Mouse (Mus musculus): Measurements from ENCODE around the gene Wwc2.

Wwc2 gene

DNA sequence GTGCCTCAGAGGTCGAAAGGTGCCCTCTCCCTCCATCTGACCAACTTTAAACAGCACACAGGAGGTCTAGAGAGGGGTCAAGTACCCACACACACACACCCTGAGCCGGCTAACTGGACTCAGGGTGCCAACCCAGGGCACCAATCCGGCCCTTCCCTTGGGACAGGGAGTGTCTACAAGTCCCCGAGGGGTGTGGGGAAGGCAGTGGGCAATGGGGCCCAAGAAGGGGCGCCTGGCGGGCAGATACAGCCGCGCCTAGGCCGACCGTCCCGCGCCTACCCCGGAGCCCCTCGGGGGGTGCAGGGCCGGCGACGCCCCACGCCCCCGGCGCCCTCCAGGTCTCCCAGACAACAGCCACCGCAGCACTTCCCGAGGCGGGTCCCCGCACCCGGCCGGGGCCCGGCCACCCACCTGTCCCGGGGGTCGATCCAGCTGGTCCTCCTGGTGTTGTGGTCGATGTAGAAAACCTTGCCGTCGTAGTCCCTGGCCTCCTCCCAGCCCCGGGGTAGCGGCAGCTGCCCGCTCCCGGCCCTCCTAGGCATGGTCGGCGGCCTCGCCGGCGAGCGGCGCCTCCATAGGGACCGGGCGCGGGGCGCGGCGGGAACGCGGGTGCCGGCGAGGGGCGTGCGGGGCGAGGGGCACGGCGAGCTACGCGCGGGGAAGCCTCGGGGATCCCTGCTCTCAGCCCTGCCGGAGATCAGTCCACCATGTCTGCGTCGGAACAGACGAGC lies 904 bp downstream of the Wwc2 start:
- no peak for DNase-seq (ENCODE audit: low read depth, low spot score)

DNA sequence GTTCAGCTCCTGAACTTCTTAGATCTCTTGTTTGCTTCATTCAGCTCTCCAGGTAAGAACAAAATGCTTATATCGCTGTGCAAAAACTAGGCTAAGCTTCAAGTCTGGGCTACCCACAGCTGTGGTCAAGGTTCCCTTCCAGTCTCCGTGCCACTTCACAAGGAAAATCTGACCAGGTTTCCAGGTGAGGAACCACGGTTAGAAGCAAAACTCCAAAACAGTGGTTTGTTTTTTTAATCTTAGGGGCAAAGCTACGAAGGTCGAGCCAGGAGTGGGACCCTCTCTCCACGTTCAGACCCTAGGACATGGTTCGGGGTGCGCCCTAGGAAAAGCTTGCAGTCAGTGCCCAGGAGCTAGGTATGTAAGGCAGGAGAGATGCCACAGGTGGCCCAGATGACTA lies 1.5 kb downstream of the Wwc2 start:
- DNase-seq (ENCODE audit: low read depth, low spot score) = no peak

DNA sequence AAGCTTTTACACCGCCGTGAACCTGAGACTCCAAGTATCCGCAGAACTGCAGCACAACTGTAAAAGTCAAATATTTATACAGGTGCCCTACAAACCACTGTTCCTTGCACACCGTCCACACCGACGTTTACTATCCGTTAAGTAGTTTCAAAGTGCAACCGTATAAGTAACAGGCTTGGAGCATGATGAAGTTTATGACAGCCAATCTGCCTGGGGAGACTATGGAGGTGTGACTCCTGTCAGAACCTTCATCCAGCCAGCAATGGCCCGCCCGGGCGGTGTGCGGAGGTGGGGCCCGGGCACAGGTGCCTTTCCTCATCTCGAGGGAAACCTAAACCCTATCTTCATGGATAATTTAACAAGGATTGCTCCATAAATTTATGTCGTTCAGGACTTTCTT lies 2.6 kb downstream of the Wwc2 start:
- no peak for DNase-seq (ENCODE audit: low read depth, low spot score)

DNA sequence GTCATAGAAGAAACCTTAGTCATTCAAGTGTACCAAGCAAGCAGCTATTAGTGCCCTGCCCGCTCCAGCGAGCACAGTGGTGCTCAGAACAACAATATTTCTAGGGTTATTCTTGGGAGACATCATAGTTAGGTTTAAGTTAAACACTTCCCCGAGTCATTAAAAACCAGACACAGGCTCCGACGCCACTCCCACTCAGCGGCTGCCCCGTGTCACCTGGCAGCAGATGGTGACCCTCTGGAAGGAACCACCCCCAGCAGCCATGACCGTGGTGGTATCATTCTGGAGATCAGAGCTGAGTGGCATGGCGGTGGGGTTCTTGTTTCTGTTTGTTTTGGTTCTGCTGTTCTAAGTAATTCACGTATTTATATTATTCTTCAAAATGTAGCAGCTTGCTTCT lies 5.1 kb downstream of the Wwc2 start:
- DNase-seq (ENCODE audit: low read depth, low spot score) = no peak

DNA sequence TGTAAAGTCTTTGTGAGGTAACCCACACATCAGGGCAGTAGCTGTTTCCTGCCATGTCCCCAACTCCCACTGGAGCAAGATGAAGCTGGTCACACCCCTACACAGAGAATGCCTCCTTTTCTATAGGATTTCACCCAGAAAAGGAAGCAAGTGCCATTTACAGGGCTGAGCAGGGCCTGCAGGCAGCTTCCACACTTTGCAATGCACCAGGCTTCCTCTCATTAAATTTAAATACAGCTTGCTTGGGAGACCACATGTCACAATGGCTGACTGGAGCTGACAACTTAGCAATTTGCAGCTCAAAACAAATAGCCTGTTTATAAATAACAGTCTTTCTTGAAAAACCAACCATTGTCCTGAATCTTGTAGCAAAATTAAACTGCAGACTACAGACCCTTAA lies 5.5 kb downstream of the Wwc2 start:
- DNase-seq (ENCODE audit: low read depth, low spot score) = no peak

DNA sequence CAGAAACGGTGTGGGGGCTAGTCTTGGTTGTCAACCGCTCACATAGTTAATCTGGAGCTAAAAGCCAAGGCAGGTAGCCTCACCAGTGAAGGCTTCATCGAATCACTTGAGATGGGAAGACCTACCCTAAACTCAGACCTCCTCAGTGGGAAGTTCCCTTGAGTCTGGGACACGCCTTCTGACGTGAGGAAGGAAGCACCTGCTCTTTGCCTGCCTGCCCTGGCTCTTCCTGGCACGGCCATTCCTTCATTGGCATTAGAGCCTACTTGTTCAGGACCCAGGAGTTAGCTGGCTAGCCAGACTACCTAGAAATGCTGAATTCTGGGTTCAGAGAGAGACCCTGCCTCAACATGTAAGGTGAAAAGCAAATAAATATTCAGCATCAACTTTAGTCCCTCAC lies 9.6 kb downstream of the Wwc2 start:
- DNase-seq (ENCODE audit: low read depth, low spot score) = no peak

DNA sequence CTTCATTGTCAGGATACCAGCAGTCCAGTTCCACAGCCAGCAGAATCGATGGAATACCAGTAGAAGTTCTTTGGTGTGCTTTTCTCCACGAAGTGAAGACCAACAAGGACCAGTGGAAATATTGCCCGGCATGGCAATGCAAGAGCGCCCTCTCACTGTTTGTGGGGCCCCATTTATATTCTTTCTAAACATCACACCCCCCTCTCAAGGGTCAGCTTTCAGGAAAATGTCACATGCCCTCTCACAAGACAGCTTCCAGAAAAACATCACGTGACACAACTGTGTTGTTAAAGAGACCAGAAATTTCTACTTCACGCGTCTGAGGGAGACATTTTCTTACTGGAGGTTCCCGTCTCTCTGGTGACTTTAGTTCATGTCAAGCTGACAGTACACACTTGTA lies 10.8 kb downstream of the Wwc2 start:
- DNase-seq (ENCODE audit: low read depth, low spot score) = no peak

DNA sequence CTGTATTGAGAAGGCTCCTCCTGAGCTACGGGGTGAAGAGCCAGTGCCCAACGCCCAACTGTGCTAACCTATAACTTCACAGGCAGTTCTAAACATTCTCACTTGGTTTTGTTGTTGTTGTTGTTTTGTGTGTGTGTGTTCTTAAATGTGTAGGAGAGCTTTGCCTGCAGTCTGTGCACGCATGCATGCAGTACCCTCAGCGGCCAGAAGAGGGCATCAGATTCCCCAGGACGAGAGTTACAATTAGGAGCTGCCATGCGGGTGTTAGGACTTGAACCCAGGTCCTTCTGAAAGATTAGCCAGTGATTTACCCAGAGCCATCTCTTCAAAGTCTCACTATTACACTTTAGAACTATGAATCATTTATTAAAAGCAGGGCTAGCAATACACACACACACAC lies 12.0 kb downstream of the Wwc2 start:
- no peak for DNase-seq (ENCODE audit: low read depth, low spot score)

DNA sequence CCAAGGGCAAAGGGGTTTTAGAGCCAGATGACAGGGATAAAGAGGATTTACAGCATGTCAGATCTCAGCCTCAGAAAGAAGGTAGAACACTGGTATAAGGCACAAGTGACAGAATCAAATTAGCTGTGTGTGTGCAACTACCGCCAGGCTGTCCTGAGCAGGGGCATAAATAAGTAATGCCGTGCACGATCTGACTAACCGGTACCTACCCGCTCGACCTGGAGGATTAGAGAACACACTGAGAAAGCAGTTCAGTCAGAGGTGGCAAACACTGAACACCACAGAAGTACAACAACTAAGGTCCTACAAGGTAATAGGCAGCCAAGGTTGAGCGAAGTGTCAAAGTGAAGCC lies 15.8 kb downstream of the Wwc2 start:
- DNase-seq (ENCODE audit: low read depth, low spot score) = no peak

DNA sequence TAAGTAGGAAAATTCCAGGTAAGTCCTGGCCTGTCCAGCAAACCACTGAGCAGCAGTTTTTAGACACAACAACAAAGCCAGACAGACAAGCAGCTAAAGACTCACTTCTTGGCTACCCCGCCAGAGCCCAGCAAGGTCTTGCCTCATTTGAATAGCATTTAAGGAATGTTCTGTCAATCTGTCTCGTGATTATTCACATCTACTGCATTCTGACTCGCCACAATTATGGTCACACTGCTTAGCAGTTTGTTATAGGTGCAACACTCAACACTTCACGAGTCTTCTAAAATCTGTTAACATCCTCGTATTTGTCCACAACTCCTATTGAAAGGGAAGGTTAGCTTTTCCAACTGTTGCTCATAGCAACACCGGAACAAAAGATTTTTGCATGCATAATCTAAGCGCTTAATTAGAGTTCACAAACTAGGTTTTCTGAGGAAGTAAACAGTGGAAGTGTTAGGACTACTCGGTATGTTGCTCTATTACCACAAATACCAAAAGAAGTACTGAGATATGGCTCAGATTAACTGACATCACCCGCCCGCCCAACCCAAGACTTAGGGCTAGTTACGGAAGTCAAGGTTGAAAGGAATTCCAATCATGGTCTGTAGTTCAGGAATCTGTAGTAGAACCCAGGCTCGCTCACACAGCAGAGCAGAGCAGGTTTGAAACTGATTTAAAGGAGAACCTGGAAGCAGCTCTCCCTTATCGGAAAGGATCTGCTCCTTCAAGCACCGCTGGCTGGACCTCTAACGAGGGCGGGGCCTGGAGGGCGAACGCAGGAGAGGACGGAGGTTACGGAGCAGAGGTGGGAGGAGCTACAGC lies 16.4 kb downstream of the Wwc2 start:
- peak; percentile 67 for DNase-seq (ENCODE audit: low read depth, low spot score)

DNA sequence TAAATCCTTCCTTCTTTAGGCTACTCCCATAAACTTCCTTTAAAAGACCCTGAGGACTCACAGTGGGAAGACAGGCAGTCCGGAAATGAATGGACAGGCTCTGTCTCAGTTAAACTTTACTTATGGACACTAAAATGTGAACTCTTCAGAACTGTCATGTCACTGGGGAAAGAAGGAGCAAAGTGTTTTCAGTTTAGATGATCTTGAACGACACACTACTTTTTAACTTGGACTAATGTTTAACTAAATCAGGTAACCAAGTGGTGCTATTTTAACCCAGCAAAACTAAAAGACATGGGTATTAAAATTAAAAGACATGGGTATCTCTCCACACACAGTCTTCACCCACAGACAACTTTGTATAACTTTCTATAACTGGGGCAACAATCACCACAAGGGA lies 19.6 kb downstream of the Wwc2 start:
- DNase-seq (ENCODE audit: low read depth, low spot score) = no peak

DNA sequence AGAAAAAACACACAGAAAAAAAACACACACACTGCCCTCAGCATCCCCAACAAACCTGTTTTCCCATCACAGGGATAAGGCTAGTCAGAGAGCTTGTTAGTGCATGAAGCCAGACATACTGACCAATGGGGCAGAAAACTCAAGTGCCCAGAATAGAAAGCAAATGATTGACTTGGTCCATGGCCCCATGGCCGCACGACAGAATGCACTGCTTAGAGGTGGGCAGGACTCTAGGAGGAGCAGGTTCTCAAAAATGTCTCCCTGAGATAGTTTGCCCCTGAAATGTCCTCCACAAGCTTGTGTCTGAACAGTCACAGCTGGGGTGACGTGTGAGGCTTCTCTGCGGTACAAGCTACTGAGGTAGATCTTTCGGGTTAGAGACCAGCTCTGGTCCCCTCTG lies 20.1 kb downstream of the Wwc2 start:
- no peak for DNase-seq (ENCODE audit: low read depth, low spot score)

DNA sequence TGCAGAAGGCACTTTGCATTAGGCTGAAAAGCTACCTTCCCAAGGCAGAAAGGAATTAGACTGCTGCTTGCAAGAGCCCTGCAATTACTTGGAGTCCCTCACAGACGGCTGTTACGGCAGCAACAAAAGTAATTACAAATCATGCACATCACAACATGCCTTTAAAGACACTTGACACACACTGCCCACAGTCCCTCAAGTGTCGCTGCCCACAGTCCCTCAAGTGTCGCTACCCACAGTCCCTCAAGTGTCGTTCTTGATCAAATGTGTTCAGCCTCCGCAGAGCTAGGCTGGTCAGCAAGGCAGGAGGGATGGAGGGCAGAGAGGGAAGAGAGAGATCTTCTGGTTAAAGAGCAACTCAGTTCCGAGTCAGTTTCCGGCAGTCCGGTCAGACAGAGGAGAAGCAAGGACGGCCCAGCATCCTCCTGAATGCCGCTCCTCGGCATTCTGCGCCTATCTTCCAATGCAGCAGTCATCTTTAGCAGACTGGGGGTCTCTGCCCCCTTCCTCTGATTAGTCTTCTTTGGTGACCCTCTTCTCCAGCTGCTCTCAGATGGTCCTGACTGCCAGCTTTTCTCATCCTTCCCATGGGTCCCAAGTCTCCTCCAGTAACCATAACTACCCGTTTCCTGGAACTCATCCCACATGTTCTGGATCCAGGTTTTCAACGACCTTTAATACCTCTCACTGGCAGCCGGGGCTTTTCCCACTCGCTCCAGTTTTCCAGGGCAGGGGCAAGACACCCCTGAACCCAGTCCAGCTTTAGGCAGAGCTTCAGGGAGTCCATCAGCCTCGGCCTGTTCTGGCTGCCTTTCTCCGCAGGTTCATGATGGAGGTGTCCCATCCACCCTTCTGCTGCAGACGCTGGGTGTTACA lies 23.4 kb downstream of the Wwc2 start:
- DNase-seq (ENCODE audit: low read depth, low spot score) = no peak

DNA sequence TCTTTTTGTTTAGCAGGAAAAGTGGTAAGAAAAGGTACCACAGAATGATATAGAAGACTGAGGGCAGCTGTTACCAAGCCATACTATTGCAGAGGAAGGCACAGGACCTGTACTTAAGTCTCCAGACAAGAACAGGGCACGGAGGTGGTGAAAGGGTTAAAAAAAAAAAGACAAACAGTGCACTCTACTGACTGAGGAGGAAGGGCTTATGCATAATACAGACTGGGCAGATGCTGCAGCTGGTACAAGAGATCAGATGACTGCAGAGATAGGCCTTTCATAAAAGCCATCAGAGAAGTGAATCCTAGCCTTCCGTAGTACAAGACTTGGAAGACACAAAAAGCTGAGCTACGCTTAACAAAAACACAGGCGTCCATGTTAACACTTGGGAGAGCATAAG lies 28.2 kb downstream of the Wwc2 start:
- DNase-seq (ENCODE audit: low read depth, low spot score) = no peak

DNA sequence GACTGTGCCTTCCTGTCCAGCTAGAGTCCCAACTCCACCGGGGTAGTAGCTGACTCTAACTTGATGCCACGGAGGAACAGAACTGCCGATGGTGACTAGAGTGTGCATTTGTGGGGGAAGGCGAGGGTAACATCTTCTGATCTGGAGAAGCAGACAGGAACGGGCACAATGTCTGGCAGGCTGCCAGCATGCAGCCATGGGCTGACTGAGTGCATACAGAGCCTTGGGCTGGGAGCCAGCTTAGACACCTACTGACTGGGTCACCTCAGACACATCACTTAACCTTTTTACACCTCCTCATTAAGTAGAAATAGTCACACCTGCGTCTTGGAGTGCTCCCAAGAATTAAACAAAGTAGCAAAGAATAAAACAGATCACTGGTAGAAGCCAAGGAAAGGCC lies 28.7 kb downstream of the Wwc2 start:
- no peak for DNase-seq (ENCODE audit: low read depth, low spot score)

DNA sequence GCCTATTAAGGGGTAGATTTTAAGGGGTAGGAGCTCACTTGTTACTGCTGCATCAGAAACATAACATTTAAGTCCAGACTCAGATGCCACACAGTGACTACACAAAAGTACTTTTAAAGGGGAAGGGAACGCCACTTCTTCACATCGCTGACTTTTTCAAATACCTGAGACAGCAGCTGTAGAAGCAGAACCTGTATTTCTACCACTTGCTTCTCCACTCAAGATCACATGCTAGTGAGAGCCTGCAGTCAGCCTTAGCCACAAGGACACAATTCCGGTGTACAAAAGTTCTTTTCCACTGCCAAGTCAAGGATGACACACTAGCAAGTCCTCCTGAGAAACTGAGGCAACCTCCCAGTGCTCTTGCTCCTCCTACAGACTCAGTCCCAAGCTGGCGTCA lies 33.2 kb downstream of the Wwc2 start:
- no peak for DNase-seq (ENCODE audit: low read depth, low spot score)

DNA sequence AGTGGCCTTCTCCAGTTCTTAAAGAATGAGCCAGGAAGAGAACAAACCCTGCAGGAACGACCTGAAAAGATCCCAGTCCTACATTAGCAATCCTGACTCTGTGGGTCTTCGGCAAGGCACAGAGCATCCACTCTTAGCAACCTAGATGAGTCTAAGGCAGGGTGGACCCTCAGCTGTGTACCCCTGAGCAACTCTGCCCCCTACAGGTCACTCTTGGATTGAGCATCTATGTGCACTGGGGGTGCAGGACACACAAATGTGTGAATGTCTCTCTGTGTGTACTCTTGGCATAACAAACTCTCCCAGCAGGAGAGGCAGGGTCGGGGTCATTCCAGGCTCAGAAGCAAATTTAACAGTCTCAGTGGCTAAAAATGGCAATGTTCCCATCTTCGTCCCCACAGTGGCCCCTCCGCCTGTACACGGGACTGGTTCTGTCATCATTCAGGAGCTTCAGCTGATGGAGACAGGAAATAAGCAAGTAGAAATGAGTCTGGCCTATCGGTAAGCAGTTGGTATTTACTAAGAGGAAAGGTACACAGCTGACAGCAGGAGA lies 39.3 kb downstream of the Wwc2 start:
- DNase-seq (ENCODE audit: low read depth, low spot score) = no peak

DNA sequence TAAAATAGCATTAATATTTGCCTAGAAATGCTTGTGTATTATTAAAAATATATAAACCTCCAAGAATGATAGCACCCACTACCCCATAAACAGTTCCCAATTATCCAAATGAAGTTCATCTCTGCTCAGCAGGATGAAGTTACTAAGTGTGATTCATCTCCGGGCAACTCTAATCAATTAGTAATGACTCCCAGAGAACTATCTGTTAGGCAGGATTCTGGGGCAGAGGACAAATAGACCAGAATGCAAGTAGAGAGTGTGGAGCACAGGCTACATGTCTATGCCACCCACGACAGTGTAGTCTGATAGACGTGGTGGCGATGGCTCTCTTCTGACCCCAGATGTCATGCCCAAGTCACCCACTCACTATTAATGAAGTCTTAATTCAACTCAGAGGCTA lies 41.9 kb downstream of the Wwc2 start:
- no peak for DNase-seq (ENCODE audit: low read depth, low spot score)

DNA sequence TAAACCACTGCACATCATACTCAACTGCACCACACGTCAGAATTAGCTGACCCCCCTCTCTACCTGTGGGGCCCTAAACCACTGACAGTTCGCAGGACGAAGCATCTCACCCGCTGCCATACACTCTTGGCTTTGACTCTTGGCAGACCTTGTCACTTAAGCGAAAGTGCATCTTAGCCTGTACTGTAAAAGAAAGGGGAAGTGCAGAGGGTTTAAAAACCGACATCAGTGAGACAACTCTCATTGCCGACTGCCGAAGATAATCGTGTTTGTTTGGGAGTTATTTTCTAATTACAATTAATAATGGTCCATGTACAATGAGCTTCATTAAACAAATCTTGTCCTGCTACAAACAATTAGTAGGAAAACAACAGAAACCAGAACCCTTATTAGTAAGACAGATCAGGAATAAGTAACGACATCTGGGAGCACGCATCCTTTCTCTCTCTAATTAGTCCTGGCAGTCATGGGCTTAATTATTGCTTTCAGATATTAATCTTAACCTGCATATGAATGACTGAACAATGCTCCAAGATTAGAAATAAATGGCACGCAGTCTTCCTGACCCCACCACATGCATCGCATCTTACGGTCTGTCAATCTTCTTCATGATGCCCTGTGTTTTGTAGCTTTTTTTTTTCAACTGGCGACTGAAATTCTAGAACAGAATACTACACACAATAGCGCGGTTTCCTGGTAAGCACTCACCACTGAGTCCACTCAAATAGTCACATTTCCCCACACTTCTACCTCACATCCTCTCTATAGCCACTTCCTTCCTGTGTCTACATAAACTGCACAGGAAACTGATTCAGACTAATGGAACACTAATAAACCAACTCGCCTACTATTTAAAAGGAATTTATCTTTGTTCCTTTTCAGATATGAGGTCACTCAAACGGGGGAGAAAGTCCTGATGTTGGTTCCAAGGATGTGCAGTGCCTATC lies 42.8 kb downstream of the Wwc2 start:
- no peak for DNase-seq (ENCODE audit: low read depth, low spot score)

DNA sequence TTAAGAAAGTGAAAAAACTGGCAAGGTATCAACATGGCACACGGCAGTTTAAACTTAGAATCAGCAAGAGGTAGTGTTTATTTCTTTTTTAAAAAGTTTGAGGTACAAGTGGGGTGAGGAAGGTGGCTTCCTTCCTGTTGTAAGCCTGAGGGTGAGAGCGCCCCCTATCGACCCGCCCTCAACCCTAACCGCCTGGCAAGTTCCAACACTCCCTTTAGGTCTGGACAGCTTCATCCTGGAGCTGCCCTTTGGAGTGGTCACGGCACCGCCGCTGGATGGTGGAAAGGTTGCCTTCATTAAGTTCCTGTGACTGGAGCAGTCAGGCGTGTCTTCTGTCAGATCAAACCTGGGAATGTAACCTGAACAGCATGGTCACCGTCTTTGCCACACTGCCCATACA lies 47.7 kb downstream of the Wwc2 start:
- DNase-seq (ENCODE audit: low read depth, low spot score) = no peak

DNA sequence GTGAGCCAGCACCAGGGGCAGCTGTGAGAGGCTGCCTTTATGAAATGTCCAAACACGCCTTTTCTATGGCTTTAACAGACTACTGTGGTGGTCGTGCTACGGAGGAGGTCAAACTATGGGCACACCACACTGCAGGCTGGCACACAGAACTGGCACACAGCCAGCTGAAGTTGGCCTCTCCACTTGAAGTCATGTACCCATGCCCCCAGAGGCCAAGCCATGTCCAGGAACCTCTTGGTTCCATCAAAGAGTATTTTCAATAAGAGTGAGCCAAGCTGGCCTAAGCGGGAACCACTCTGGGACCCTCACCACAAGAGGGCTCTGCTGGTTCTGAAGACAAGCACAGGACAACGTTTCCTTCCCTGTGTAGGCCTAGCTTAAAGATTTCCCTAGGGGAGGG lies 49.7 kb downstream of the Wwc2 start:
- DNase-seq (ENCODE audit: low read depth, low spot score) = no peak
